Mouse (Mus musculus): ENCODE measurements around the gene Cab39. TPM values are rescaled to one million over a fixed set of nuclear protein-coding genes. Genes with fewer than 3 reads are reported as not detected.

Gene Cab39
- total and polyA plus RNA-seq, 3 experiments = 90.2 to 239 (median 111) TPM

DNA sequence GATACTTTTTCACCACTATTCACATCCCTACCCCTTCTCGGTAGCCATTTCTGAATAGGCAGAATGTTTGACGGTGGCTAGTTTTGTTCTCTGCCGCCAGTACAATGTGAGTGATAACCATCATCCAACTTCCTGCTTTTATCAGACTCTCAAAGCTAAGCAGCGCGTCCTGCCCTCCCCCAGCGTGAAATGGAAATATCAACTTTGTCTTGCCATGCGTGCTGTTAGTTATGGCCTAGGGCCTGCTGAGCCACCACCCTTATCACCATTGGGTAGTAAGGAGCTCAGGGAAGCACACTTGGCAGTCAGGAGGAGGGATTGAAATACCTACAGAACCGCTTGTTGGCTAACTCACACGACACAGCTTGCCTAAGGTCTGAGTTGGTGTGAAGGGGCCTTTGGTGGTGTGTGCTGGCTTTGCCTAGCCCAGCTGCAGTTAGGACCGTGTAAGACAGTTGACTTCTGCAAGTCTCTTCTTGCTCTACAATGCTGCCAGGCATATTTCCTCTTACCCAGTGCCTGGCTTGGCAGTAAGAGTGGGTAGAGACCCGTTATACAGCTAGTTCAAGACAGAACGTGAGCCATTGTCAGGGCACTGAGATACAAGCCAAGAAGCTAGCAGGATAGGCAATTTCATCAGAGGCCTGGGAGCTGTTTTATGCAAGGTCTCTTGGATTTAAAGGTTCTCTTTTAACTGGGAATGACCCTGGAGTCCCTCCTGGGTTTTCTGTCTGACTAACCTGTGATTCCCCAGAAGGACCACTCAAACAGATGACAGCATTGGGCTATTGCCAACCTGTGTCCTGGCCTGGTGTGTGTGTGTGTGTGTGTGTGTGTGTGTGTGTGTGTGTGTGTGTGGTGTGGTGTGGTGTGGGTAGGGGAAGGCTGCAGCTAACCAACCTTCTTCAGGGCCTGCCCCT lies 103.8 kb downstream of the Cab39 start:
- H3K27me3 ChIP-seq (replicated peaks) = no peaks in the 10 kb centered on the region
- H3K9ac ChIP-seq (ENCODE audit: insufficient read depth, low read depth) = peak overlapping the region; percentile 86
- in situ Hi-C loops (cut with MboI; ENCODE audit: low pct_ligation_motif_present, low pct_unique_long_range_greater_than_20kb, low sequenced_read_pairs) (no loop called here), dilution Hi-C loops (cut with MboI; ENCODE audit: extremely low pct_ligation_motif_present, extremely low pct_unique_long_range_greater_than_20kb, low sequenced_read_pairs) (no loop called here)
- H3K9me3 ChIP-seq (replicated peaks; ENCODE audit: low read length) = peaks cover 3% of the 10 kb centered on the region
- peaks cover 23 to 60% of the 10 kb centered on the region in 2 experiments for H3K4me1 ChIP-seq (ENCODE audit: control insufficient read depth in 1 of 2, insufficient read depth in 2 of 2)
- H3K36me3 ChIP-seq (replicated peaks in 1 of 2; ENCODE audit: control insufficient read depth in 1 of 2, insufficient read depth in 1 of 2, low read length in 1 of 2) = peaks cover 0 to 20% of the 10 kb centered on the region in 2 experiments
- peak overlapping the region; percentile 43 to 83 (median 67) for H3K4me3 ChIP-seq (replicated peaks in 1 of 3; ENCODE audit: low read depth in 2 of 3, low read length in 2 of 3, poor library complexity in 1 of 3)
- H3K79me2 ChIP-seq (replicated peaks; ENCODE audit: control insufficient read depth, extremely low read depth, insufficient read depth, poor library complexity, severe bottlenecking) = peaks cover 50% of the 10 kb centered on the region
- H3K27ac ChIP-seq (ENCODE audit: insufficient read depth, low read depth) = peak overlapping the region; percentile 92
- peak; percentile 87 for DNase-seq (ENCODE audit: extremely low read depth)
- H3K4me2 ChIP-seq (ENCODE audit: insufficient read depth, low read depth, poor library complexity, severe bottlenecking) = peak overlapping the region; percentile 93
- TF ChIP-seq ZC3H11A (IDR thresholded peaks at IDR 0.05; ENCODE audit: low read depth, low read length) (no peak), ZKSCAN1 (IDR thresholded peaks at IDR 0.05; ENCODE audit: borderline replicate concordance, low read depth, low read length) (no peak), ZMIZ1 (IDR thresholded peaks at IDR 0.05; ENCODE audit: low read depth, low read length) (no peak; the same call in 1 of the 2 replicates), CTCF (conservative IDR thresholded peaks at IDR 0.05 in 1 of 2, IDR thresholded peaks at IDR 0.05 in 1 of 2; ENCODE audit: low read depth in 2 of 2, low read length in 2 of 2) (no peak), JUND (conservative IDR thresholded peaks at IDR 0.05; ENCODE audit: low read depth, low read length) (no peak), GABPA (IDR thresholded peaks at IDR 0.05; ENCODE audit: insufficient replicate concordance, low read depth, low read length) (no peak), MXI1 (IDR thresholded peaks at IDR 0.05; ENCODE audit: low read depth, low read length) (peak; percentile 63), PAX5 (IDR thresholded peaks at IDR 0.05; ENCODE audit: low read length) (no peak), EP300 (IDR thresholded peaks at IDR 0.05; ENCODE audit: low read length) (peak; percentile 11; the same call in 1 of the 2 replicates), HCFC1 (IDR thresholded peaks at IDR 0.05; ENCODE audit: low read depth, low read length) (no peak; the same call in 1 of the 2 replicates), POLR2A (IDR thresholded peaks at IDR 0.05; ENCODE audit: low read depth, low read length) (peak; percentile 44; the same call in 1 of the 2 replicates), TBP (conservative IDR thresholded peaks at IDR 0.05; ENCODE audit: low read depth, low read length) (no peak; the same call in 1 of the 2 replicates), TCF12 (IDR thresholded peaks at IDR 0.05; ENCODE audit: low read depth, low read length) (peak; percentile 13; the same call in 1 of the 2 replicates), NRF1 (IDR thresholded peaks at IDR 0.05; ENCODE audit: low read depth, low read length) (no peak), UBTF (IDR thresholded peaks at IDR 0.05; ENCODE audit: low read depth, low read length) (no peak), MAX (IDR thresholded peaks at IDR 0.05; ENCODE audit: low read length) (no peak; the same call in 1 of the 2 replicates), ZNF384 (IDR thresholded peaks at IDR 0.05; ENCODE audit: low read depth, low read length) (no peak), MYC (IDR thresholded peaks at IDR 0.05; ENCODE audit: low read depth, low read length) (peak; percentile 50; the same call in 1 of the 2 replicates), NELFE (IDR thresholded peaks at IDR 0.05; ENCODE audit: low read depth, low read length) (peak; percentile 27; the same call in 1 of the 2 replicates), IRF4 (IDR thresholded peaks at IDR 0.05; ENCODE audit: low read depth, low read length) (no peak; the same call in 1 of the 2 replicates), MEF2A (IDR thresholded peaks at IDR 0.05; ENCODE audit: borderline replicate concordance, low read depth, low read length) (0 out of 2 replicates have a peak, but pooled peaks have one; percentile 25), POLR2AphosphoS2 (IDR thresholded peaks at IDR 0.05; ENCODE audit: low read depth, low read length) (no peak), MAFK (IDR thresholded peaks at IDR 0.05; ENCODE audit: insufficient replicate concordance, low read length) (no peak), SIN3A (IDR thresholded peaks at IDR 0.05; ENCODE audit: low read length) (peak; percentile 68; the same call in 1 of the 2 replicates), CHD2 (IDR thresholded peaks at IDR 0.05; ENCODE audit: low read length) (peak; percentile 27; the same call in 1 of the 2 replicates), CHD1 (IDR thresholded peaks at IDR 0.05; ENCODE audit: low read depth, low read length) (no peak), USF2 (conservative IDR thresholded peaks at IDR 0.05; ENCODE audit: low read depth, low read length) (no peak), ETS1 (conservative IDR thresholded peaks at IDR 0.05; ENCODE audit: low read depth, low read length) (no peak), KAT2A (IDR thresholded peaks at IDR 0.05; ENCODE audit: insufficient replicate concordance, low read length) (no peak), USF1 (IDR thresholded peaks at IDR 0.05; ENCODE audit: low read depth, low read length) (no peak), JUN (IDR thresholded peaks at IDR 0.05; ENCODE audit: insufficient read depth, low read depth, low read length) (no peak), BHLHE40 (IDR thresholded peaks at IDR 0.05; ENCODE audit: low read depth, low read length) (0 out of 2 replicates have a peak, but pooled peaks have one; percentile 3), E2F4 (IDR thresholded peaks at IDR 0.05; ENCODE audit: insufficient replicate concordance, low read depth, low read length) (no peak), SMC3 (IDR thresholded peaks at IDR 0.05; ENCODE audit: low read depth, low read length) (no peak), ELF1 (IDR thresholded peaks at IDR 0.05; ENCODE audit: low read depth, low read length) (peak; percentile 75), MAZ (IDR thresholded peaks at IDR 0.05; ENCODE audit: low read depth, low read length) (no peak), RCOR1 (conservative IDR thresholded peaks at IDR 0.05; ENCODE audit: low read depth, low read length) (no peak)
